Mouse (Mus musculus) kidney, adult 18-20 months (tissue): Measurements from ENCODE around the gene Sct.
"Not testable (repeated sequence)": the region's sequence is repeated elsewhere in the genome, so short reads cannot be mapped to it uniquely, and the experiment has no call there.

Source experiments
- DNase-seq: peaks from one replicate; pipeline ENCODE4 v3.0.0; 2021

The Sct gene

GRCm38 (mm10) chr7:141288042-141288441, 9.1 kb upstream of the Sct start:
- no peak for DNase-seq

- no peak for DNase-seq
These were observed 3.8 kb upstream of the Sct start for GRCm38 (mm10) chr7:141282756-141283155.

GRCm38 (mm10) chr7:141281442-141281841, 2.5 kb upstream of the Sct start:
- no peak for DNase-seq

GRCm38 (mm10) chr7:141277701-141278678, 943 bp downstream of the Sct start:
- DNase-seq = no peak

GRCm38 (mm10) chr7:141276546-141276945, 2.4 kb downstream of the Sct start, which contains the start of gene Cdhr5:
Cdhr5 (minus strand) TSS chr7:141276786.
- DNase-seq = peak; percentile 81

- DNase-seq = no peak
These were observed 3.6 kb downstream of the Sct start for GRCm38 (mm10) chr7:141275356-141275755.

GRCm38 (mm10) chr7:141270631-141271030, 8.3 kb downstream of the Sct start:
- no peak for DNase-seq

GRCm38 (mm10) chr7:141269273-141269545, 9.7 kb downstream of the Sct start:
- DNase-seq = no peak

GRCm38 (mm10) chr7:141268466-141269272, 10.3 kb downstream of the Sct start:
- DNase-seq = no peak

GRCm38 (mm10) chr7:141265739-141266561, 13.0 kb downstream of the Sct start, which contains the start of gene Irf7:
Irf7 (minus strand) TSS chr7:141266481.
- DNase-seq = peak; percentile 75

- no peak for DNase-seq
These were observed 13.6 kb downstream of the Sct start for GRCm38 (mm10) chr7:141265411-141265738.

- DNase-seq = peak; percentile 37
These were observed 14.0 kb downstream of the Sct start for GRCm38 (mm10) chr7:141264761-141265410.

- DNase-seq = no peak
These were observed 14.8 kb downstream of the Sct start for GRCm38 (mm10) chr7:141264041-141264700.

GRCm38 (mm10) chr7:141263640-141264039, 15.3 kb downstream of the Sct start:
- DNase-seq = no peak

GRCm38 (mm10) chr7:141261480-141261879, 17.5 kb downstream of the Sct start:
- DNase-seq = no peak

GRCm38 (mm10) chr7:141256159-141256558, 22.8 kb downstream of the Sct start:
- no peak for DNase-seq

GRCm38 (mm10) chr7:141250486-141250885, 28.4 kb downstream of the Sct start:
- not testable (repeated sequence) for DNase-seq

- DNase-seq = no peak
These were observed 47.4 kb downstream of the Sct start for GRCm38 (mm10) chr7:141231551-141231950.

GRCm38 (mm10) chr7:141231111-141231510, 47.8 kb downstream of the Sct start:
- no peak for DNase-seq

- no peak for DNase-seq
These were observed 48.4 kb downstream of the Sct start for GRCm38 (mm10) chr7:141230570-141230969.

- DNase-seq = no peak
These were observed 49.2 kb downstream of the Sct start for GRCm38 (mm10) chr7:141229702-141230101.
